Mouse (Mus musculus) liver, embryonic 14.5 days (tissue): Measurements from ENCODE around the gene Pkn2. TPM values are rescaled to one million over a fixed set of nuclear protein-coding genes. Genes with fewer than 3 reads are reported as not detected.
A peak's percentile ranks its signal among the peaks of the same experiment; 100 is the strongest.

Source experiments
- ATAC-seq: fragments of 200-750 bp; cut with Nextera tagmentation; 2 replicates; pipeline ENCODE4 v1.8.0; 2017; ENCODE audit warnings: moderate number of reproducible peaks, mild to moderate bottlenecking, moderate library complexity; ENCODE audit not compliant: insufficient read depth
- DNase-seq, 3 experiments: peaks; one replicate each; pipeline ENCODE4 v3.0.0-alpha.2; 2012 to 2013; ENCODE audit warnings: low read depth in 3 of 3, low spot score in 3 of 3
- H3K27ac ChIP-seq: fragments of 300-500 bp; sonication (generic); 2 replicates; pipeline ENCODE4 v1.5.1; 2014; ENCODE audit warnings: moderate library complexity, mild to moderate bottlenecking, control low read depth, inconsistent platforms
- H3K27me3 ChIP-seq: fragments of 300-500 bp; sonication (generic); 2 replicates; pipeline ENCODE4 v1.6.1; 2014; ENCODE audit warnings: mild to moderate bottlenecking, low read length, moderate library complexity; ENCODE audit not compliant: control insufficient read depth, insufficient read depth
- H3K36me3 ChIP-seq: fragments of 300-500 bp; sonication (generic); replicated peaks from 2 replicates; pipeline ENCODE4 v1.6.1; 2014; ENCODE audit warnings: low read depth; ENCODE audit not compliant: control insufficient read depth, insufficient read depth
- H3K4me1 ChIP-seq, 2 experiments: fragments of 200-500 bp in 1 of 2; fragments of 300-500 bp in 1 of 2; sonication (generic) in 1 of 2; replicated peaks; 2 replicates each; pipeline ENCODE4 v1.6.1; 2012 to 2014; ENCODE audit warnings: antibody characterized with exemption in 1 of 2, inconsistent platforms in 1 of 2, low read length in 1 of 2; ENCODE audit not compliant: control insufficient read depth in 2 of 2, insufficient read depth in 2 of 2
- H3K4me2 ChIP-seq: fragments of 300-500 bp; sonication (generic); 2 replicates; pipeline ENCODE4 v1.6.1; 2014; ENCODE audit warnings: low read depth, mild to moderate bottlenecking, control low read depth, moderate library complexity
- H3K4me3 ChIP-seq, 2 experiments: fragments of 200-500 bp in 1 of 2; fragments of 300-500 bp in 1 of 2; sonication (generic) in 1 of 2; 2 replicates each; pipeline ENCODE4 v1.5.1; 2012 to 2014; ENCODE audit warnings: low read depth in 2 of 2, low read length in 2 of 2, mild to moderate bottlenecking in 2 of 2, control low read depth in 1 of 2, inconsistent platforms in 1 of 2, moderate library complexity in 1 of 2; ENCODE audit not compliant: insufficient read depth in 1 of 2
- H3K9ac ChIP-seq: fragments of 300-500 bp; sonication (generic); replicated peaks from 2 replicates; pipeline ENCODE4 v1.6.1; 2014; ENCODE audit warnings: mild to moderate bottlenecking, control low read depth, moderate library complexity
- H3K9me3 ChIP-seq: fragments of 300-500 bp; sonication (generic); 2 replicates; pipeline ENCODE4 v1.6.1; 2016; ENCODE audit warnings: low read length, mixed read lengths; ENCODE audit not compliant: control insufficient read depth
- CTCF ChIP-seq: IDR thresholded peaks from 2 replicates; pipeline ENCODE4 v1.5.1; 2016; ENCODE audit warnings: antibody characterized with exemption, low read depth, control low read depth
- EP300 ChIP-seq: IDR thresholded peaks from 2 replicates; pipeline ENCODE4 v1.6.1; 2016; ENCODE audit warnings: antibody characterized with exemption, low read depth
- WGBS: fragments of 180-500 bp; shearing (Covaris S2); extraction: QIAGEN DNeasy Blood & Tissue Kit; methylation state at CpG from one replicate; pipeline ENCODE4 v1.1.7; 2014; ENCODE audit not compliant: insufficient replicate concordance; 5-methylcytosine and 5-hydroxymethylcytosine counted together
- polyA plus RNA-seq, 2 experiments: library from polyadenylated mRNA; depleted of rRNA in 1 of 2; stranded (reverse) in 1 of 2; unstranded in 1 of 2; fragments of >200 nt; fragmentation: Nextera tagmentation in 1 of 2; extraction: Ambion mirVana in 1 of 2; gene quantifications; 2 replicates each; pipeline versions ENCODE4 v1.2.1 to v1.2.3; 2012 to 2014

Pkn2 gene
- polyA plus RNA-seq (2012; rRNA removed), result 9.2 and 14.9 TPM in 2 replicates
- 31.1 and 34.1 TPM in 2 replicates for polyA plus RNA-seq (2014; fragmentation: Nextera tagmentation; extraction: Ambion mirVana)

DNA sequence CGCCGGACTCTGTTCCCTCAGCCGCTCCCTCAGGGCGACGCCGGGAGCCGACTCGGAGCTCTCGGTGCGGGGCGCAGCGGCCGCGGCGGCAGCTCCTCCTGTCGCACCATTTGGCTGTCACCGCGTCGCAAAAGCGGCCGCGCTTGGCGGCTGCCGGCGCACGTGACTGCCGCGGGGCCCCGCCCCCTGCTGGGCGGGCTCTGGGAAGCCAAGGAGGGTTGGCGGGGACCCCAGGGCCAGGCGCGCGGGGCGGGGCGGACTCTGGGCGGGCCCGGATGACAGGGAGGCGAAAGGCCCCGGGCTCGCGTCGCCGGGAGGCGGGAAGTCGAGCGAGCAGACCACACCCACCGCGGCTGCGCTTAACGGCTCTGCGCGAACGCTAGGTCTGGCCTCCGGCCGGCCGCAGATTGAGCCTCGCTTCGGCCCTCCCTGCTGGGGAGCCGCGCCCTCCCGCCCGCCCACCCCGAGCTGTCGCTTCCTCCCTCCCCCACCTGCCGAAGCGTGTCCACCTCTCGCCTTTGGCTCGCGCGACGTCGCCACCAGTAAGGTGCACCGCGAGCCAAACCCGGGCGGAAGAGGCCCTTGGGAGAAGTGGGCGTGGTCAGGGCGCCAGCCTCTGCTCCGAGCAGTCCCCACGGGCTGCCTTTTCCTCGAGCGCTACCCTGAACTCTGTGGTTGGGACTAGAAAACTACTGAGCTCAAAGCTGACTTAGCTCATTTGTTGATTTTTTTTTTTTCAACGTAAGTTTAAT lies at the start of gene Pkn2:
Gene Pkn2 (minus strand): TSS at position 133 of the 752 bp plus-strand sequence.
- peak; percentile 93 for ATAC-seq
- no peaks in the 10 kb centered on the region for H3K36me3 ChIP-seq

GRCm38 (mm10) chr3:142929906-142930305 lies 48.1 kb upstream of the Pkn2 start:
- H3K4me3 ChIP-seq, result no peak overlapping the region
- no peak overlapping the region for H3K27ac ChIP-seq
- DNase-seq, result no peak
- H3K27me3 ChIP-seq, result no peaks in the 10 kb centered on the region
- no peaks in the 10 kb centered on the region for H3K9me3 ChIP-seq
- 35% methylated on average over 2 of the region's 2 CpGs for WGBS
- H3K4me2 ChIP-seq, result no peak overlapping the region
- H3K36me3 ChIP-seq, result no peaks in the 10 kb centered on the region
- H3K4me1 ChIP-seq, result no peaks in the 10 kb centered on the region; a peak in 1 of 4 replicates
- no peak overlapping the region for H3K9ac ChIP-seq
- TF ChIP-seq EP300 (no peak), CTCF (no peak)
- no peak for ATAC-seq

More for the DNA sequence above, at the start of gene Pkn2:
- H3K9ac ChIP-seq, result peak within 1 kb of the TSS; percentile 97
- TF ChIP-seq EP300 (no peak; the same call in 1 of the 2 replicates), CTCF (0 out of 2 replicates have a peak, but pooled peaks have one; percentile 3)
- under 1% methylated on average over 82 of the region's 84 CpGs for WGBS
- peak within 1 kb of the TSS; percentile 88 for H3K4me2 ChIP-seq
- peak within 1 kb of the TSS; percentile 95 for H3K27ac ChIP-seq
- DNase-seq, result peak; percentile 97
- H3K27me3 ChIP-seq, result no peaks in the 10 kb centered on the region
- H3K4me1 ChIP-seq, result peaks cover 20 to 25% of the 10 kb centered on the region in 2 experiments
- no peaks in the 10 kb centered on the region for H3K9me3 ChIP-seq
- H3K4me3 ChIP-seq, result peak within 1 kb of the TSS; percentile 87 to 92

DNA sequence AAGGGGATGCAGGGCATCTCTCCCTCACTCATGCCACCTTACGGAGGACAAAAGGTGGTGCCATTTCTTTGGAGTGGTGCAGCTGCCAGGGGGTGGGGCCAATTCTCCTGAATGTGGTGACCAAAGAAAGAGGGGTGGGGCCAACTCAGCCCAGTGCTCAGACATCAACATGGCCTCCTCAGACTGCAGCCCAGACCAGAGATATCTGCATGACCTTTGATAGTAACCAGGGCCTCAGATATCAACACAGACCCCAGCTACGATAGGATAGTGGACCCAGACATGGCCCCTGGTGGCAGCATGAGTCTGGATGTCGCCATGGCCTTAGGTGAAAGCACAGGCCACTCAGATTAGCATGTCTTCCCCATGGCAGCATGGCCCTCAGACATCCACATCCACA lies 45.5 kb upstream of the Pkn2 start:
- H3K4me2 ChIP-seq, result no peak overlapping the region
- no peak overlapping the region for H3K27ac ChIP-seq
- H3K36me3 ChIP-seq, result no peaks in the 10 kb centered on the region
- DNase-seq, result no peak
- ATAC-seq, result no peak
- H3K4me3 ChIP-seq, result no peak overlapping the region
- no peaks in the 10 kb centered on the region; a peak in 1 of 4 replicates for H3K4me1 ChIP-seq
- 64% methylated on average over 3 of the region's 3 CpGs for WGBS
- no peak overlapping the region for H3K9ac ChIP-seq
- no peaks in the 10 kb centered on the region for H3K9me3 ChIP-seq
- no peak for TF ChIP-seq EP300
- TF ChIP-seq CTCF, result no peak
- H3K27me3 ChIP-seq, result no peaks in the 10 kb centered on the region

- H3K9me3 ChIP-seq, result no peaks in the 10 kb centered on the region
- TF ChIP-seq CTCF (no peak), EP300 (no peak)
- WGBS, result 58% methylated on average over 2 of the region's 2 CpGs
- H3K9ac ChIP-seq, result no peak overlapping the region
- no peak overlapping the region for H3K27ac ChIP-seq
- no peaks in the 10 kb centered on the region for H3K27me3 ChIP-seq
- ATAC-seq, result no peak
- no peaks in the 10 kb centered on the region for H3K36me3 ChIP-seq
- H3K4me3 ChIP-seq, result no peak overlapping the region
- no peak overlapping the region for H3K4me2 ChIP-seq
- DNase-seq, result no peak
- H3K4me1 ChIP-seq, result no peaks in the 10 kb centered on the region; a peak in 1 of 4 replicates
Measured at GRCm38 (mm10) chr3:142924831-142925348, 43.1 kb upstream of the Pkn2 start.

- no peak overlapping the region for H3K9ac ChIP-seq
- no peaks in the 10 kb centered on the region for H3K36me3 ChIP-seq
- WGBS, result 51% methylated on average over 3 of the region's 3 CpGs
- no peak for TF ChIP-seq EP300
- no peak for TF ChIP-seq CTCF
- DNase-seq (no peak), ATAC-seq (no peak)
- no peak overlapping the region for H3K4me3 ChIP-seq
- H3K4me1 ChIP-seq, result no peaks in the 10 kb centered on the region
- H3K27me3 ChIP-seq, result no peaks in the 10 kb centered on the region
- H3K9me3 ChIP-seq, result no peaks in the 10 kb centered on the region
- H3K27ac ChIP-seq, result no peak overlapping the region
- no peak overlapping the region for H3K4me2 ChIP-seq
Measured at GRCm38 (mm10) chr3:142919070-142919469, 37.3 kb upstream of the Pkn2 start.
